Mouse (Mus musculus): ENCODE measurements around the gene Rsg1. TPM values are rescaled to one million over a fixed set of nuclear protein-coding genes. Genes with fewer than 3 reads are reported as not detected.

Rsg1 gene
- polyA plus RNA-seq, 1 experiment from 2014 or later, result 2.2 TPM

- Histone ChIP-seq H3K27ac (no peak within 1 kb of the TSS), H3K9me3 (replicated peaks) (no peaks in the 10 kb centered on the region), H3K36me3 (no peaks in the 10 kb centered on the region), H3K4me1 (replicated peaks) (peaks cover 29% of the 10 kb centered on the region), H3K4me2 (peak within 1 kb of the TSS; percentile 67), H3K4me3 (replicated peaks) (peak within 1 kb of the TSS; percentile 40), H3K9ac (peak within 1 kb of the TSS; percentile 3; the same call in 1 of the 2 replicates), H3K27me3 (peaks cover 91% of the 10 kb centered on the region)
- DNase-seq (peak; percentile 75), ATAC-seq (ENCODE audit: low read depth) (peak; percentile 89)
- WGBS (ENCODE audit: insufficient replicate concordance), result 3% methylated on average over 31 of the region's 31 CpGs
These were observed 25.8 kb downstream of the Rsg1 start, which contains the start of gene Arhgef19 for GRCm38 (mm10) chr4:141239388-141240125. Gene Arhgef19, plus strand, starts transcription at chr4:141239499.

- DNase-seq (no peak), ATAC-seq (ENCODE audit: low read depth) (peak; percentile 49; the same call in 1 of the 2 replicates)
- Histone ChIP-seq H3K9me3 (replicated peaks) (no peaks in the 10 kb centered on the region), H3K36me3 (no peaks in the 10 kb centered on the region), H3K27ac (no peak overlapping the region), H3K4me1 (replicated peaks) (peaks cover 29% of the 10 kb centered on the region), H3K9ac (no peak overlapping the region), H3K4me2 (peak overlapping the region; percentile 67), H3K4me3 (replicated peaks) (peak overlapping the region; percentile 8; the same call in 1 of the 2 replicates), H3K27me3 (peaks cover 96% of the 10 kb centered on the region)
- WGBS (ENCODE audit: insufficient replicate concordance), result under 1% methylated on average over 14 of the region's 14 CpGs
These were observed 26.9 kb downstream of the Rsg1 start for GRCm38 (mm10) chr4:141240617-141241016.

- Histone ChIP-seq H3K27ac (no peak overlapping the region), H3K4me2 (no peak overlapping the region), H3K9ac (no peak overlapping the region), H3K4me3 (replicated peaks) (no peak overlapping the region), H3K4me1 (replicated peaks) (peaks cover 30% of the 10 kb centered on the region), H3K27me3 (peaks cover 98% of the 10 kb centered on the region), H3K36me3 (no peaks in the 10 kb centered on the region), H3K9me3 (replicated peaks) (no peaks in the 10 kb centered on the region)
- no peak for DNase-seq
- no peak for ATAC-seq (ENCODE audit: low read depth)
- 26% methylated on average over 15 of the region's 15 CpGs for WGBS (ENCODE audit: insufficient replicate concordance)
These were observed 28.1 kb downstream of the Rsg1 start for GRCm38 (mm10) chr4:141241861-141242260.

GRCm38 (mm10) chr4:141242651-141243241, 29.0 kb downstream of the Rsg1 start:
- no peak overlapping the region for H3K4me2 ChIP-seq
- no peak overlapping the region for H3K4me3 ChIP-seq (replicated peaks)
- H3K9ac ChIP-seq, result no peak overlapping the region
- H3K27ac ChIP-seq, result no peak overlapping the region
- DNase-seq (no peak), ATAC-seq (ENCODE audit: low read depth) (no peak)
- peaks cover 39% of the 10 kb centered on the region for H3K4me1 ChIP-seq (replicated peaks)
- H3K36me3 ChIP-seq, result no peaks in the 10 kb centered on the region
- no peaks in the 10 kb centered on the region for H3K9me3 ChIP-seq (replicated peaks)
- peaks cover 99% of the 10 kb centered on the region for H3K27me3 ChIP-seq
- WGBS (ENCODE audit: insufficient replicate concordance), result 5% methylated on average over 11 of the region's 11 CpGs

GRCm38 (mm10) chr4:141243636-141244035, 29.9 kb downstream of the Rsg1 start:
- Histone ChIP-seq H3K9me3 (replicated peaks) (no peaks in the 10 kb centered on the region), H3K4me1 (replicated peaks) (peaks cover 47% of the 10 kb centered on the region), H3K4me3 (replicated peaks) (no peak overlapping the region), H3K36me3 (no peaks in the 10 kb centered on the region), H3K4me2 (no peak overlapping the region), H3K27ac (no peak overlapping the region), H3K27me3 (peaks cover 100% of the 10 kb centered on the region), H3K9ac (no peak overlapping the region)
- ATAC-seq (ENCODE audit: low read depth), result no peak
- no peak for DNase-seq
- WGBS (ENCODE audit: insufficient replicate concordance), result 38% methylated on average over 5 of the region's 5 CpGs

GRCm38 (mm10) chr4:141244401-141244800, 30.6 kb downstream of the Rsg1 start:
- Histone ChIP-seq H3K27me3 (peaks cover 100% of the 10 kb centered on the region), H3K4me1 (replicated peaks) (peaks cover 42% of the 10 kb centered on the region), H3K4me3 (replicated peaks) (no peak overlapping the region), H3K36me3 (no peaks in the 10 kb centered on the region), H3K27ac (no peak overlapping the region), H3K9me3 (replicated peaks) (no peaks in the 10 kb centered on the region), H3K9ac (no peak overlapping the region), H3K4me2 (no peak overlapping the region)
- 39% methylated on average over 5 of the region's 5 CpGs for WGBS (ENCODE audit: insufficient replicate concordance)
- ATAC-seq (ENCODE audit: low read depth) (no peak), DNase-seq (no peak)

GRCm38 (mm10) chr4:141244931-141245425, 31.2 kb downstream of the Rsg1 start:
- ATAC-seq (ENCODE audit: low read depth) (no peak), DNase-seq (no peak)
- peaks cover 99% of the 10 kb centered on the region for H3K27me3 ChIP-seq
- WGBS (ENCODE audit: insufficient replicate concordance), result 39% methylated on average over 8 of the region's 9 CpGs
- peaks cover 36% of the 10 kb centered on the region for H3K4me1 ChIP-seq (replicated peaks)
- H3K4me2 ChIP-seq, result no peak overlapping the region
- no peak overlapping the region for H3K4me3 ChIP-seq (replicated peaks)
- no peaks in the 10 kb centered on the region for H3K9me3 ChIP-seq (replicated peaks)
- no peaks in the 10 kb centered on the region for H3K36me3 ChIP-seq
- no peak overlapping the region for H3K27ac ChIP-seq
- H3K9ac ChIP-seq, result no peak overlapping the region

GRCm38 (mm10) chr4:141246089-141246997, 32.6 kb downstream of the Rsg1 start:
- Histone ChIP-seq H3K9ac (no peak overlapping the region), H3K4me3 (replicated peaks) (no peak overlapping the region), H3K4me1 (replicated peaks) (peaks cover 26% of the 10 kb centered on the region), H3K9me3 (replicated peaks) (no peaks in the 10 kb centered on the region), H3K4me2 (no peak overlapping the region), H3K27ac (no peak overlapping the region), H3K27me3 (peaks cover 99% of the 10 kb centered on the region), H3K36me3 (no peaks in the 10 kb centered on the region)
- no peak for ATAC-seq (ENCODE audit: low read depth)
- DNase-seq, result no peak
- 22% methylated on average over 24 of the region's 24 CpGs for WGBS (ENCODE audit: insufficient replicate concordance)

- H3K4me1 ChIP-seq (replicated peaks), result peaks cover 23% of the 10 kb centered on the region
- WGBS (ENCODE audit: insufficient replicate concordance), result 8% methylated on average over 17 of the region's 17 CpGs
- H3K36me3 ChIP-seq, result no peaks in the 10 kb centered on the region
- H3K4me3 ChIP-seq (replicated peaks), result no peak overlapping the region
- DNase-seq (no peak), ATAC-seq (ENCODE audit: low read depth) (no peak)
- H3K4me2 ChIP-seq, result peak overlapping the region; percentile 57
- no peak overlapping the region for H3K27ac ChIP-seq
- no peak overlapping the region for H3K9ac ChIP-seq
- H3K27me3 ChIP-seq, result peaks cover 96% of the 10 kb centered on the region
- H3K9me3 ChIP-seq (replicated peaks), result no peaks in the 10 kb centered on the region
These were observed 33.2 kb downstream of the Rsg1 start for GRCm38 (mm10) chr4:141246998-141247350.

GRCm38 (mm10) chr4:141247776-141248613, 34.2 kb downstream of the Rsg1 start:
- H3K4me2 ChIP-seq, result peak overlapping the region; percentile 57
- peak overlapping the region; percentile 17; the same call in 1 of the 2 replicates for H3K9ac ChIP-seq
- H3K27ac ChIP-seq, result no peak overlapping the region
- no peaks in the 10 kb centered on the region for H3K9me3 ChIP-seq (replicated peaks)
- H3K4me1 ChIP-seq (replicated peaks), result peaks cover 20% of the 10 kb centered on the region
- no peak for DNase-seq
- peak overlapping the region; percentile 40 for H3K4me3 ChIP-seq (replicated peaks)
- 1% methylated on average over 58 of the region's 60 CpGs for WGBS (ENCODE audit: insufficient replicate concordance)
- no peaks in the 10 kb centered on the region for H3K36me3 ChIP-seq
- ATAC-seq (ENCODE audit: low read depth), result peak; percentile 25; the same call in 1 of the 2 replicates
- peaks cover 86% of the 10 kb centered on the region for H3K27me3 ChIP-seq

All from liver, embryonic 13.5 days (tissue).